Mouse (Mus musculus) MEL (cell line): ENCODE data around the gene Ccser1. TPM values are rescaled to one million over a fixed set of nuclear protein-coding genes. Genes with fewer than 3 reads are reported as not detected.

Source experiments
- DNase-seq: peaks from one replicate; pipeline ENCODE4 v3.0.0; 2011; ENCODE audit warnings: low read depth, low spot score
- H3K27ac ChIP-seq: 2 replicates; pipeline ENCODE4 v1.5.1; 2012; ENCODE audit warnings: low read depth, mild to moderate bottlenecking, control low read depth, low read length, moderate library complexity; ENCODE audit not compliant: control insufficient read depth
- H3K27me3 ChIP-seq, 2 experiments: fragments of 150-350 bp in 1 of 2; sonication (generic) in 1 of 2; 2 replicates each; pipeline ENCODE4 v1.6.1; 2012; ENCODE audit warnings: low read length in 2 of 2, mild to moderate bottlenecking in 2 of 2, improper control_type of control experiment in 1 of 2, moderate library complexity in 1 of 2; ENCODE audit not compliant: insufficient read depth in 2 of 2, control insufficient read depth in 1 of 2
- H3K36me3 ChIP-seq, 2 experiments: 2 replicates each; pipeline ENCODE4 v1.6.1; 2012 to 2014; ENCODE audit warnings: low read length in 2 of 2, improper control_type of control experiment in 1 of 2, inconsistent platforms in 1 of 2, mild to moderate bottlenecking in 1 of 2; ENCODE audit not compliant: insufficient read depth in 2 of 2, control insufficient read depth in 1 of 2
- H3K4me1 ChIP-seq, 2 experiments: fragments of 150-350 bp in 1 of 2; sonication (generic) in 1 of 2; 2 replicates each; pipeline ENCODE4 v1.6.1; 2012; ENCODE audit warnings: low read length in 2 of 2, improper control_type of control experiment in 1 of 2, mild to moderate bottlenecking in 1 of 2; ENCODE audit not compliant: insufficient read depth in 2 of 2, control insufficient read depth in 1 of 2
- H3K4me3 ChIP-seq, 2 experiments: fragments of 150-350 bp in 1 of 2; sonication (generic) in 1 of 2; 2 replicates each; pipeline ENCODE4 v1.5.1; 2012; ENCODE audit warnings: low read depth in 2 of 2, low read length in 2 of 2, mild to moderate bottlenecking in 2 of 2, moderate library complexity in 2 of 2, control low read depth in 1 of 2, improper control_type of control experiment in 1 of 2; ENCODE audit not compliant: control insufficient read depth in 1 of 2, insufficient read depth in 1 of 2
- H3K79me2 ChIP-seq: 2 replicates; pipeline ENCODE4 v1.6.1; 2012; ENCODE audit warnings: mild to moderate bottlenecking, low read length, moderate library complexity; ENCODE audit not compliant: control insufficient read depth, poor library complexity, insufficient read depth
- H3K9ac ChIP-seq: 2 replicates; pipeline ENCODE4 v1.6.1; 2012; ENCODE audit warnings: low read depth, mild to moderate bottlenecking, control low read depth, low read length, moderate library complexity; ENCODE audit not compliant: control insufficient read depth, poor library complexity, severe bottlenecking
- H3K9me3 ChIP-seq: fragments of 150-350 bp; sonication (generic); replicated peaks from 2 replicates; pipeline ENCODE4 v1.6.1; 2012; ENCODE audit warnings: mild to moderate bottlenecking, low read length, improper control_type of control experiment, moderate library complexity; ENCODE audit not compliant: insufficient read depth
- CHD1 ChIP-seq: IDR thresholded peaks from 2 replicates; pipeline ENCODE4 v1.6.1; 2012; ENCODE audit warnings: low read depth, mild to moderate bottlenecking, inconsistent platforms, low read length, improper control_type of control experiment
- CTCF ChIP-seq, 3 experiments: IDR thresholded peaks in 2 of 3; conservative IDR thresholded peaks in 1 of 3; 2 replicates each; pipeline ENCODE4 v1.5.1; 2011 to 2012; ENCODE audit warnings: low read length in 3 of 3, low read depth in 2 of 3, mild to moderate bottlenecking in 2 of 3, improper control_type of control experiment in 1 of 3, inconsistent platforms in 1 of 3, mixed read lengths in 1 of 3, moderate library complexity in 1 of 3; ENCODE audit not compliant: control insufficient read depth in 1 of 3, insufficient read depth in 1 of 3, poor library complexity in 1 of 3, severe bottlenecking in 1 of 3
- EP300 ChIP-seq, 2 experiments: IDR thresholded peaks; 2 replicates each; pipeline ENCODE4 v1.6.1; 2011; ENCODE audit warnings: improper control_type of control experiment in 2 of 2, low read length in 2 of 2, low read depth in 1 of 2, mild to moderate bottlenecking in 1 of 2
- ETS1 ChIP-seq: IDR thresholded peaks from 2 replicates; pipeline ENCODE4 v1.6.1; 2012; ENCODE audit warnings: low read depth, mild to moderate bottlenecking, inconsistent platforms, low read length, improper control_type of control experiment, moderate library complexity
- GABPA ChIP-seq: IDR thresholded peaks from 2 replicates; pipeline ENCODE4 v1.6.1; 2012; ENCODE audit warnings: low read depth, mild to moderate bottlenecking, inconsistent platforms, low read length, improper control_type of control experiment, moderate library complexity
- MAFK ChIP-seq: IDR thresholded peaks from 2 replicates; pipeline ENCODE4 v1.6.1; 2011; ENCODE audit warnings: low read depth, mild to moderate bottlenecking, low read length, improper control_type of control experiment, borderline replicate concordance
- MXI1 ChIP-seq: IDR thresholded peaks from 2 replicates; pipeline ENCODE4 v1.6.1; 2011; ENCODE audit warnings: mild to moderate bottlenecking, low read depth, low read length, improper control_type of control experiment
- MYB ChIP-seq: IDR thresholded peaks from 2 replicates; pipeline ENCODE4 v1.6.1; 2011; ENCODE audit warnings: mild to moderate bottlenecking, low read depth, low read length, improper control_type of control experiment
- MYC ChIP-seq: IDR thresholded peaks from 2 replicates; pipeline ENCODE4 v1.6.1; 2011; ENCODE audit warnings: low read depth, mild to moderate bottlenecking, low read length, improper control_type of control experiment, moderate library complexity
- NRF1 ChIP-seq: IDR thresholded peaks from 2 replicates; pipeline ENCODE4 v1.6.1; 2014; ENCODE audit warnings: low read depth, mild to moderate bottlenecking, inconsistent platforms, low read length, improper control_type of control experiment, moderate library complexity; ENCODE audit not compliant: poor library complexity, insufficient read depth, severe bottlenecking
- POLR2AphosphoS5 ChIP-seq: IDR thresholded peaks from 2 replicates; pipeline ENCODE4 v1.6.1; 2012; ENCODE audit warnings: low read depth, borderline replicate concordance, mild to moderate bottlenecking, inconsistent platforms, low read length, moderate library complexity, mixed read lengths
- RAD21 ChIP-seq: IDR thresholded peaks from 2 replicates; pipeline ENCODE4 v1.6.1; 2011; ENCODE audit warnings: mild to moderate bottlenecking, low read depth, low read length, improper control_type of control experiment
- RCOR1 ChIP-seq: IDR thresholded peaks from 2 replicates; pipeline ENCODE4 v1.6.1; 2012; ENCODE audit warnings: low read depth, mild to moderate bottlenecking, inconsistent platforms, low read length, improper control_type of control experiment
- TBP ChIP-seq: IDR thresholded peaks from 2 replicates; pipeline ENCODE4 v1.8.0; 2011; ENCODE audit warnings: low read depth, low read length, improper control_type of control experiment
- ZC3H11A ChIP-seq: IDR thresholded peaks from 2 replicates; pipeline ENCODE4 v1.6.1; 2012; ENCODE audit warnings: low read depth, mild to moderate bottlenecking, inconsistent platforms, low read length, improper control_type of control experiment
- ZNF384 ChIP-seq: IDR thresholded peaks from 2 replicates; pipeline ENCODE4 v1.6.1; 2012; ENCODE audit warnings: low read depth, mild to moderate bottlenecking, inconsistent platforms, low read length, improper control_type of control experiment
- polyA plus RNA-seq, 2 experiments: library from polyadenylated mRNA; stranded (reverse) in 1 of 2; unstranded in 1 of 2; fragments of >175 nt in 1 of 2; fragments of >200 nt in 1 of 2; gene quantifications; 2 replicates each; pipeline versions ENCODE4 v1.2.1 to v1.2.4; 2012; ENCODE audit warnings: low replicate concordance in 2 of 2, low read depth in 1 of 2; ENCODE audit not compliant: insufficient read length in 2 of 2, insufficient read depth in 1 of 2, missing spikeins in 1 of 2
- total RNA-seq: library from RNA; depleted of rRNA; stranded (reverse); fragments of 300-350 nt; gene quantifications from 2 replicates; pipeline ENCODE4 v1.2.3, GENCODE M21; 2012

The Ccser1 gene
- total and polyA plus RNA-seq, 3 experiments = not detected

GRCm38 (mm10) chr6:61334466-61334865 is 154.3 kb downstream of the Ccser1 start:
- no peaks in the 10 kb centered on the region for H3K79me2 ChIP-seq
- H3K4me3 ChIP-seq = no peak overlapping the region
- H3K4me1 ChIP-seq = no peaks in the 10 kb centered on the region
- no peak overlapping the region for H3K27ac ChIP-seq
- no peak overlapping the region for H3K9ac ChIP-seq
- no peaks in the 10 kb centered on the region for H3K27me3 ChIP-seq
- H3K36me3 ChIP-seq = no peaks in the 10 kb centered on the region
- TF ChIP-seq TBP (no peak), ZNF384 (no peak)
- no peaks in the 10 kb centered on the region for H3K9me3 ChIP-seq
- no peak for DNase-seq

- no peak for TF ChIP-seq MYB
- TF ChIP-seq TBP = no peak
- no peak for TF ChIP-seq RCOR1
- no peak for TF ChIP-seq CHD1
- no peak for TF ChIP-seq GABPA
- TF ChIP-seq CTCF (IDR thresholded peaks at IDR 0.05 in 2 of 3, conservative IDR thresholded peaks at IDR 0.05 in 1 of 3; ENCODE audit: control insufficient read depth in 1 of 3, insufficient read depth in 1 of 3, low read depth in 2 of 3, low read length in 3 of 3, poor library complexity in 1 of 3, severe bottlenecking in 1 of 3) = peak in 1 of 3 experiments; percentile 28; a peak in 1 of 6 replicates
- no peak for TF ChIP-seq POLR2AphosphoS5
- TF ChIP-seq EP300 (IDR thresholded peaks at IDR 0.05; ENCODE audit: low read depth in 1 of 2, low read length in 2 of 2) = no peak
- no peak for TF ChIP-seq MAFK
- TF ChIP-seq NRF1 = no peak
- TF ChIP-seq ZC3H11A = no peak
- peak; percentile 39 for TF ChIP-seq RAD21
- no peak for TF ChIP-seq MXI1
- no peak for TF ChIP-seq MYC
- no peak for TF ChIP-seq ETS1
- TF ChIP-seq ZNF384 = no peak
- DNase-seq = peak; percentile 3
- H3K9me3 ChIP-seq = no peaks in the 10 kb centered on the region
These were observed 167.1 kb downstream of the Ccser1 start for GRCm38 (mm10) chr6:61347045-61347838.

More at GRCm38 (mm10) chr6:61347045-61347838, 167.1 kb downstream of the Ccser1 start:
- Histone ChIP-seq H3K4me3 (no peak overlapping the region), H3K79me2 (no peaks in the 10 kb centered on the region), H3K9ac (no peak overlapping the region), H3K36me3 (no peaks in the 10 kb centered on the region), H3K27me3 (no peaks in the 10 kb centered on the region), H3K27ac (no peak overlapping the region), H3K4me1 (no peaks in the 10 kb centered on the region)
